Mouse (Mus musculus) hindbrain, embryonic 11.5 days (tissue): Measurements from ENCODE around the gene Sh3bgrl2. TPM values are rescaled to one million over a fixed set of nuclear protein-coding genes. Genes with fewer than 3 reads are reported as not detected.

Experiments used
- ATAC-seq: fragments of 200-750 bp; cut with Nextera tagmentation; 2 replicates; pipeline ENCODE4 v1.8.0; 2017; ENCODE audit warnings: mild to moderate bottlenecking, moderate TSS enrichment, moderate library complexity; ENCODE audit not compliant: low FRiP score
- DNase-seq: peaks from one replicate; pipeline ENCODE4 v3.0.0-alpha.2; 2015; ENCODE audit warnings: low spot score
- H3K27ac ChIP-seq: fragments of 300-500 bp; sonication (generic); 2 replicates; pipeline ENCODE4 v1.5.1; 2014; ENCODE audit warnings: mild to moderate bottlenecking, low read depth, low read length
- H3K27me3 ChIP-seq: fragments of 300-500 bp; sonication (generic); 2 replicates; pipeline ENCODE4 v1.6.1; 2014; ENCODE audit warnings: mild to moderate bottlenecking, low read length, moderate library complexity, mixed read lengths; ENCODE audit not compliant: control insufficient read depth, insufficient read depth
- H3K36me3 ChIP-seq: fragments of 300-500 bp; sonication (generic); 2 replicates; pipeline ENCODE4 v1.6.1; 2014; ENCODE audit warnings: mild to moderate bottlenecking, low read length, moderate library complexity, mixed read lengths; ENCODE audit not compliant: control insufficient read depth, insufficient read depth
- H3K4me1 ChIP-seq: fragments of 300-500 bp; sonication (generic); replicated peaks from 2 replicates; pipeline ENCODE4 v1.6.1; 2014; ENCODE audit warnings: low read length, mixed read lengths; ENCODE audit not compliant: control insufficient read depth, insufficient read depth
- H3K4me2 ChIP-seq: fragments of 300-500 bp; sonication (generic); replicated peaks from 2 replicates; pipeline ENCODE4 v1.6.1; 2014; ENCODE audit warnings: mild to moderate bottlenecking, low read depth, low read length
- H3K4me3 ChIP-seq: fragments of 300-500 bp; sonication (generic); 2 replicates; pipeline ENCODE4 v1.5.1; 2014; ENCODE audit warnings: low read depth, low read length
- H3K9ac ChIP-seq: fragments of 300-500 bp; sonication (generic); 2 replicates; pipeline ENCODE4 v1.6.1; 2014; ENCODE audit warnings: low read depth, low read length
- H3K9me3 ChIP-seq: fragments of 300-500 bp; sonication (generic); 2 replicates; pipeline ENCODE4 v1.6.1; 2016; ENCODE audit warnings: low read length; ENCODE audit not compliant: control insufficient read depth
- WGBS: fragments of 180-500 bp; shearing (Covaris S2); extraction: QIAGEN DNeasy Blood & Tissue Kit; methylation state at CpG from one replicate; pipeline ENCODE4 v1.1.7; 2014; 5-methylcytosine and 5-hydroxymethylcytosine counted together
- polyA plus RNA-seq: library from polyadenylated mRNA; unstranded; fragments of >200 nt; fragmentation: Nextera tagmentation; extraction: Ambion mirVana; gene quantifications from 2 replicates; pipeline ENCODE4 v1.2.1, GENCODE M21; 2014

The Sh3bgrl2 gene
- polyA plus RNA-seq, 1 experiment from 2014 or later: 7.3 TPM

DNA sequence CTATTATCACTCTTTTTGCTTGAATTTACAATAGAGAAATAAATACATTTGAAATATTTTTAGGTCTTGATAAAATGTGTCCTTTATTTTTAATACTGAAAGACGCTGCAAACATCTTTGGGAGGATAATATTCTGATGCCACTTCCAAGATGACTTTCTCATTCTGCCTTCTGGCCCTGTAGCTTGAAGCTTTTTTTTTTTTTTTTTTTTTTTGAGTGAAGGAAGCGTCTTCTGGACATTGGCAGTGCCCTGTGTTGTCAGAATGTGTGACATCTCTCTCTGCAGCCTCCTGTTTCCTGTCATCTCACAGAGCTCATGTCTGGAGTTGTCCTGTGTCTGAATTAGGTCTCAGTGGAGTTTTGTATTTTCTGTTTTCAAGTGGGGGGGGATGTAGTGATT, 55.0 kb downstream of the Sh3bgrl2 start:
- Histone ChIP-seq H3K4me1 (0 out of 2 replicates have a peak, but pooled peaks cover 2% of the 10 kb centered on the region), H3K9me3 (no peaks in the 10 kb centered on the region), H3K36me3 (no peaks in the 10 kb centered on the region), H3K9ac (no peak overlapping the region), H3K4me3 (no peak overlapping the region), H3K27ac (no peak overlapping the region), H3K27me3 (no peaks in the 10 kb centered on the region), H3K4me2 (no peak overlapping the region)
- ATAC-seq: no peak
- no peak for DNase-seq
- 57% methylated on average over 2 of the region's 2 CpGs for WGBS

DNA sequence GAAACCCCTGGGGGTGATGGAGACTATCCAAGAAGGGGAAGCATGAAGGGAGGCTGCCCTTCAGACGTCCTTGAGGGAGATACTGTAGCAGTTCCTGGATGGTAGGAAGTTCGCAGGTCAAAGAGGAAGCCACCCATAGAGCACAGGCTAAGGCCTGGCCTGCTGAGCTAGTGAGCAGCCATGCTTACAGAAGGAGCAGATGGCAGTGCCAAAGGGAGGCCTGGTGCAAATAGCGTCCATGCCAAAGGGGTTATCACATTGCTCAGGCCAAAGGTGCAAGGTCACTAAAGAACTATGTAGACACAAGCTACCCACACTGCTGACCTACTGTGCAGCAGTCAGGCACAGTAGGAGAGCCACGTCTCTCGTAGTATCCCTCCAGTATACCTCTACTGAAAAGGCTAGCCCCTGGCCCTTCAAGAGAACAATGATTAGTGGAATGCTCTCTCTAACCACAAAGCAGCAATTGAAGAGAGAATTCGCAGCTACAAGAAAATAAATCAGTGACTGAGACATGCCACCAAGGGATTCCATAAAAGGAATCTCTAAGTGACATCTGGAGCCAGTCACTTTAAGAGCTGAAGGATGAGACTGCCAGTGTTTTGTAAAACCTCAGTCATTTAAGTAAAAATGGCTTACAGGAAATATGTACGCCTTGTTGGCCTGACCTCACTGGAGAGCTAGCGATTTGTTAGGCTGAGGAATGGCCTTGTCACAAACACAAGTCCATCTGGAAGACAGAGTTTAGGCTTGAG, 57.9 kb downstream of the Sh3bgrl2 start:
- ATAC-seq: no peak; the same call in 1 of the 2 replicates
- no peak overlapping the region for H3K27ac ChIP-seq
- WGBS: 40% methylated on average over 8 of the region's 8 CpGs

DNA sequence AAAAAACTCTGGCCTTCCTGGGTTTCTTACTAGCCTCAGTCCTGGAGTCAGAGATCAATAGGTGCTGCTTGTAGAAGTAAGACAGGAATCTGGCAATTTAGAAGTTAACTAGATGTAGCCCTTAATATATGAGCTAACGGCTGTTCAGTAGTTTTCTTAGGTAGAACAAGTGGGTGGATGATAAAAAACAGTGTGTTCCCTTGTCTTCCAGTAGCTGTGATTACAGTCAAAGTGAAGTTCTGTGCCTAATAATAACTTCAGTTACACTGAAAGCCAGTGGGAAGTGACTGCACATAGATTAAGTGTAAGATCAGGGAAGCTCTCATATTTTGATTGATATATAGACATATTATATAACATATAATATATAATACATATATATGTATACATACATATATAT, 60.0 kb downstream of the Sh3bgrl2 start:
- Histone ChIP-seq H3K9ac (no peak overlapping the region), H3K4me2 (no peak overlapping the region), H3K36me3 (no peaks in the 10 kb centered on the region), H3K27me3 (no peaks in the 10 kb centered on the region), H3K9me3 (no peaks in the 10 kb centered on the region), H3K4me1 (0 out of 2 replicates have a peak, but pooled peaks cover 2% of the 10 kb centered on the region), H3K27ac (no peak overlapping the region), H3K4me3 (no peak overlapping the region)
- ATAC-seq (no peak), DNase-seq (no peak)
- WGBS: 83% methylated on average over 1 of the region's 1 CpGs

More for the DNA sequence above, 57.9 kb downstream of the Sh3bgrl2 start:
- H3K36me3 ChIP-seq: no peaks in the 10 kb centered on the region
- no peaks in the 10 kb centered on the region for H3K27me3 ChIP-seq
- no peak overlapping the region for H3K4me3 ChIP-seq
- no peak overlapping the region for H3K9ac ChIP-seq
- 0 out of 2 replicates have a peak, but pooled peaks cover 2% of the 10 kb centered on the region for H3K4me1 ChIP-seq
- DNase-seq: no peak
- H3K4me2 ChIP-seq: no peak overlapping the region
- no peaks in the 10 kb centered on the region for H3K9me3 ChIP-seq

DNA sequence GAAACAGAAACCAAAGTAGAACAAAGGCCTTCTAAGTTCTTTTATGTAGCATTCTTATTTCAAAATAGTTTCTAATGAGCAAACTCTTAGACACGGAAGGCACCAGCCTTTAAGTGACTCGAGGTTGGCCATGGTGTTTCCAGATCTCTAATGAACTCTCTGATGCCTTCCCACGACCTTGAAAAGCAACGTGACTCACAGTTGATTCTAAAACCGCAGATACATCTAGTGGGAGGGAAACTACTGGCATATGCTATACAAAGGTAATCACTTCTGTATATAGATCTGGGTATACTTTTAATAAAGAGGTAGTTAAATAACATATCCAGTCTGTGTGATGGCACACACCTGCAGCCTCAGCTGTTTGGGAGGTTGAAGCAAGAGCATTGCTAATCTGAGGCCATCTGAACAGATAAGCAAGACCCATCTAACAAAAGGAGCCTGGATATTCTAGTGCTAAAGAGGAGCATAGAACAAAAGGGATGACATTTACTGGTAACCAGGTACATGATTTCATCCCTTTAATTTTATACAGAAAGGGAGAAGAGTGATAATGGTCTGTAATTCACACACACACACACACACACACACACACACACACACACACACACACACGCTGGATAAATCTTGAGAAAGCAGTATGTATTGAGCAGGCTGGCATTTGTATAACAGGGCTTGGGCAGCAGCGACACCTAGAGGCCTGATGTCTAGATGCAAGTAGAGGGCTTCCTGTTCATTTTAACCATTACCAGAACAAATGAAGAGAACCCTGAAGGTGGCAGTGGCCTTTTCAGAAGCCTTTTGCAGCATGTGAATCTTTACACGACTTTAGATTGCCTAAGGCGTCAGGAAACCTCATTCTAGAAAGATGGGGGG, 61.5 kb downstream of the Sh3bgrl2 start:
- Histone ChIP-seq H3K4me3 (no peak overlapping the region), H3K4me1 (0 out of 2 replicates have a peak, but pooled peaks cover 2% of the 10 kb centered on the region)
- WGBS: 45% methylated on average over 9 of the region's 9 CpGs

DNA sequence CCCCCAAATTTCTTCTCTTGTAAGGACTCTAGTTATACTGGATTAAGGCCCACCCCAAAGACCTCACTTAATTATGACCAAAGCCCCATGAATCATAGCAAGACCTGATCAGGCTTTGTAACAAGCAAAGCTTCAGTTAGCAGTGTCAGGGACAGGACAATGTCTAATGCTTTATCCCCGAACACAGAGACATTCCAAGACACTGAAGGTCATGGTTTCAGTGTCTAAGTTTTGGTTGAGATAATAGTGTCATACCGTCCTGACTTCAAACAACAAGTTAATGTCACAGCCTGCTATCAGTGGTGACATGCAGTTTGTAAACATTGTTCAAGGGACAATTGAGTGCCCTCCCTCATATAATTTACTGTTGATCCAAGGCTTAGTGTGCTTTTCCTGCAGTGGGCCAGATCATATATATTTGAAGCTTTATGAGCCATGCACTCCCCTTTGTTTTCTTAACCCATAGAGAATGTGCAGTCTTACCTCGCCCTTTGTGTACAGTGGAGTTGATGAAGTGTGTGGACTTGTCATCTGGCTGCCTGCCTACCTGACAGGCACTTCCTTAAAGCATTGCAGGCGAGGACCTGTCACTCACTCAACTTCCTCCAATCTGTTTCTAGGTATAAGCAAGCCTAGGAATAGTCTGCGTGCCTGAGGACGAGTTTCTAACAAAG, 67.9 kb downstream of the Sh3bgrl2 start:
- no peak for ATAC-seq
- H3K27ac ChIP-seq: no peak overlapping the region
- 61% methylated on average over 6 of the region's 6 CpGs for WGBS

More for the DNA sequence above, 61.5 kb downstream of the Sh3bgrl2 start:
- peak; percentile 75 for ATAC-seq
- Histone ChIP-seq H3K27me3 (no peaks in the 10 kb centered on the region), H3K36me3 (no peaks in the 10 kb centered on the region), H3K4me2 (no peak overlapping the region), H3K9ac (no peak overlapping the region), H3K27ac (no peak overlapping the region), H3K9me3 (no peaks in the 10 kb centered on the region)
- DNase-seq: peak; percentile 88

DNA sequence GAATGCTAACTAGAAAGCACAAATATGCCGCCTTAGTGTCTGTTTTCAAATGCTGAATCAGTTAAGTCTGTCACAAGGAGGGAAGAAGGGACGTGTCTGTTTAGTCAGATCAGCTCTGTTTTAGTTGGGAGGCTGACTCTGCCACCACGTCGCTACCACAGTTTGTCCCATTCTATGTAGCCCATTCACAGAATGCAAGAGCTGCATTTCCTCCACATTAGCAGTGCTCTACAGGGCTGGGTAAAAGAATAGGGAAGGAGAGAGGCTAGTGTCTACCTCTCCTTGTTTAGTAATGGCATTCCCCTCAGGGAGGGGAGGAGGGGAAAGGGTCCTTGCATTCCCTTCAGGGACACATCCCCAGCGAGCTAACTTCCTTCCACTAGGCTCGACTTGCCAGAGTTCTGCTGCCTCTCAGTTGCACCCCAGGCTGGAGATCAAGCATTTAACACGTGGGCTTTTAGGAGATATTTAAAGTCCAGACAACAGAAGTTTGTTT, 68.5 kb downstream of the Sh3bgrl2 start:
- no peak overlapping the region for H3K9ac ChIP-seq
- H3K4me2 ChIP-seq: no peak overlapping the region
- no peaks in the 10 kb centered on the region for H3K27me3 ChIP-seq
- no peaks in the 10 kb centered on the region for H3K9me3 ChIP-seq
- H3K4me3 ChIP-seq: no peak overlapping the region
- no peak for ATAC-seq
- H3K36me3 ChIP-seq: no peaks in the 10 kb centered on the region
- 44% methylated on average over 7 of the region's 7 CpGs for WGBS
- no peaks in the 10 kb centered on the region for H3K4me1 ChIP-seq
- DNase-seq: no peak
- H3K27ac ChIP-seq: no peak overlapping the region

More for the DNA sequence above, 67.9 kb downstream of the Sh3bgrl2 start:
- no peaks in the 10 kb centered on the region for H3K36me3 ChIP-seq
- no peaks in the 10 kb centered on the region for H3K4me1 ChIP-seq
- no peaks in the 10 kb centered on the region for H3K9me3 ChIP-seq
- no peak overlapping the region for H3K4me2 ChIP-seq
- no peaks in the 10 kb centered on the region for H3K27me3 ChIP-seq
- H3K4me3 ChIP-seq: no peak overlapping the region
- no peak for DNase-seq
- H3K9ac ChIP-seq: no peak overlapping the region

DNA sequence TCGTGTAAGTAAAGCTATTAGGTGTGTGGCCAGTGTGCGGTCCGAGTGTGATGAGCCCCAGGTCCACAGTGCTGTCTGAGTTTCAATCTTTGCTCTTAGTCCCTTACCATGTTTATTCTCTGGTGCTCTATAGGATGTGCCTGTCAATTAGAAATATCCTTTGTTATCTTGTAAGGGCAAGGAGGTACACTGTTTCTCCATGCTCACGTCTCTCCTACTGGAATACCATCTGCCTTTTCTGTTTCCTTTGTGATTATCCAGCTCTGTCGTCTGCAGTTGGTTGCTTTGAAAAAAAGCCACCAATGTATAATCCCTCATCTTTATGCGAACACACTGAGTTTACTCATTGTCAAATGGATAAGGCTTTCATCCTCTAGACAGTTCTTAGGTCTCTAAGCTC, 75.3 kb downstream of the Sh3bgrl2 start:
- H3K4me1 ChIP-seq: no peaks in the 10 kb centered on the region
- no peaks in the 10 kb centered on the region for H3K27me3 ChIP-seq
- H3K27ac ChIP-seq: no peak overlapping the region
- no peak overlapping the region for H3K4me3 ChIP-seq
- ATAC-seq: no peak
- WGBS: 77% methylated on average over 6 of the region's 6 CpGs
- DNase-seq: no peak
- H3K9ac ChIP-seq: no peak overlapping the region
- no peaks in the 10 kb centered on the region for H3K9me3 ChIP-seq
- H3K36me3 ChIP-seq: no peaks in the 10 kb centered on the region
- no peak overlapping the region for H3K4me2 ChIP-seq

DNA sequence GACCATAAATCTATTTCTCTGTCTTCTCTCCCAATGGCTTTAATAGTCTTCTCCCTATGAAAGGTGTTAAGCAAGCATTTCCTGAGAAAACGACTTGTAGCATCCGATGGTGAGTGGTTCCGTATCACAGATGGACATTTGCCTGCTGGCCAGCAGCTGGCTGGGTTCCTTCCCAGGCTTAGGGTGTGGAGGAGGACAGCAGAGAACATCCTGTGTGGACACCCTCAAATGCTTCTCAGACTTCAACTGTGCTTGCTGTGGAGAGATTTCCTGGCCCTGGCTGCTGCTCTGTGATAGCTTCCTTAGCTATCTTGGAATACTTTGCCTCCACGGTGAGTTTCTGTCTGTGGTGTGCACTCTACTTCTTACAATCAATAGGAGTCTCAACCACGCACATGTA, 76.1 kb downstream of the Sh3bgrl2 start:
- 80% methylated on average over 5 of the region's 5 CpGs for WGBS
- Histone ChIP-seq H3K9ac (no peak overlapping the region), H3K4me1 (no peaks in the 10 kb centered on the region), H3K9me3 (no peaks in the 10 kb centered on the region), H3K36me3 (no peaks in the 10 kb centered on the region), H3K4me2 (no peak overlapping the region), H3K27me3 (no peaks in the 10 kb centered on the region), H3K27ac (no peak overlapping the region), H3K4me3 (no peak overlapping the region)
- DNase-seq (no peak), ATAC-seq (no peak)
